Mouse (Mus musculus) embryonic facial prominence, embryonic 12.5 days (tissue): ENCODE data around the gene Zmiz1. TPM values are rescaled to one million over a fixed set of nuclear protein-coding genes. Genes with fewer than 3 reads are reported as not detected.

Experiments used
- ATAC-seq: fragments of 200-750 bp; cut with Nextera tagmentation; 2 replicates; pipeline ENCODE4 v1.8.0; 2017; ENCODE audit not compliant: insufficient number of reproducible peaks, insufficient read depth, low FRiP score, low TSS enrichment
- H3K27ac ChIP-seq: fragments of 300-500 bp; sonication (generic); 2 replicates; pipeline ENCODE4 v1.5.1; 2016; ENCODE audit warnings: mild to moderate bottlenecking
- H3K27me3 ChIP-seq: fragments of 300-500 bp; sonication (generic); 2 replicates; pipeline ENCODE4 v1.6.1; 2016; ENCODE audit warnings: mild to moderate bottlenecking, moderate library complexity
- H3K36me3 ChIP-seq: fragments of 300-500 bp; sonication (generic); 2 replicates; pipeline ENCODE4 v1.6.1; 2016; ENCODE audit warnings: mild to moderate bottlenecking
- H3K4me1 ChIP-seq: fragments of 300-500 bp; sonication (generic); 2 replicates; pipeline ENCODE4 v1.6.1; 2016
- H3K4me2 ChIP-seq: fragments of 300-500 bp; sonication (generic); replicated peaks from 2 replicates; pipeline ENCODE4 v1.6.1; 2016; ENCODE audit warnings: mild to moderate bottlenecking, moderate library complexity
- H3K4me3 ChIP-seq: fragments of 300-500 bp; sonication (generic); 2 replicates; pipeline ENCODE4 v1.5.1; 2016; ENCODE audit warnings: mild to moderate bottlenecking
- H3K9ac ChIP-seq: fragments of 300-500 bp; sonication (generic); 2 replicates; pipeline ENCODE4 v1.6.1; 2016; ENCODE audit warnings: mild to moderate bottlenecking, moderate library complexity
- H3K9me3 ChIP-seq: fragments of 300-500 bp; sonication (generic); 2 replicates; pipeline ENCODE4 v1.6.1; 2016; ENCODE audit warnings: mild to moderate bottlenecking, moderate library complexity
- WGBS: fragments of 180-500 bp; shearing (Covaris S2); methylation state at CpG from one replicate; pipeline ENCODE4 v1.1.7; 2016; 5-methylcytosine and 5-hydroxymethylcytosine counted together
- polyA plus RNA-seq: library from polyadenylated mRNA; unstranded; fragments of >200 nt; fragmentation: Nextera tagmentation; extraction: Ambion mirVana; gene quantifications from 2 replicates; pipeline ENCODE4 v1.2.1, GENCODE M21; 2016

Zmiz1 gene
- polyA plus RNA-seq, 1 experiment from 2014 or later, result 43.8 TPM

GRCm38 (mm10) chr14:25577431-25577830 is 118.4 kb downstream of the Zmiz1 start:
- Histone ChIP-seq H3K27ac (no peak overlapping the region), H3K9me3 (no peaks in the 10 kb centered on the region), H3K4me1 (peaks cover 21% of the 10 kb centered on the region; the same call in 1 of the 2 replicates), H3K36me3 (peaks cover 86% of the 10 kb centered on the region), H3K4me2 (no peak overlapping the region), H3K9ac (no peak overlapping the region), H3K27me3 (no peaks in the 10 kb centered on the region), H3K4me3 (no peak overlapping the region)
- no peak; the same call in 1 of the 2 replicates for ATAC-seq
- WGBS, result 50% methylated on average over 3 of the region's 3 CpGs

- Histone ChIP-seq H3K9ac (no peak overlapping the region), H3K4me2 (no peak overlapping the region), H3K9me3 (no peaks in the 10 kb centered on the region), H3K27me3 (no peaks in the 10 kb centered on the region), H3K36me3 (peaks cover 87% of the 10 kb centered on the region), H3K4me1 (peaks cover 19% of the 10 kb centered on the region), H3K27ac (no peak overlapping the region), H3K4me3 (no peak overlapping the region)
- 78% methylated on average over 7 of the region's 7 CpGs for WGBS
- no peak for ATAC-seq
Measured at GRCm38 (mm10) chr14:25579597-25579996, 120.6 kb downstream of the Zmiz1 start.

GRCm38 (mm10) chr14:25580397-25580796 is 121.4 kb downstream of the Zmiz1 start:
- H3K4me3 ChIP-seq, result no peak overlapping the region
- H3K4me2 ChIP-seq, result no peak overlapping the region
- ATAC-seq, result no peak
- peaks cover 83% of the 10 kb centered on the region for H3K36me3 ChIP-seq
- 53% methylated on average over 1 of the region's 1 CpGs for WGBS
- H3K9ac ChIP-seq, result no peak overlapping the region
- H3K27ac ChIP-seq, result no peak overlapping the region
- H3K9me3 ChIP-seq, result no peaks in the 10 kb centered on the region
- no peaks in the 10 kb centered on the region for H3K27me3 ChIP-seq
- H3K4me1 ChIP-seq, result peaks cover 27% of the 10 kb centered on the region

GRCm38 (mm10) chr14:25582603-25583002 is 123.6 kb downstream of the Zmiz1 start:
- Histone ChIP-seq H3K9me3 (no peaks in the 10 kb centered on the region), H3K4me1 (peaks cover 47% of the 10 kb centered on the region)

GRCm38 (mm10) chr14:25583899-25584298 is 124.9 kb downstream of the Zmiz1 start:
- Histone ChIP-seq H3K9ac (no peak overlapping the region), H3K9me3 (no peaks in the 10 kb centered on the region), H3K27ac (peak overlapping the region; percentile 88; the same call in 1 of the 2 replicates), H3K4me3 (no peak overlapping the region), H3K27me3 (no peaks in the 10 kb centered on the region), H3K4me1 (peaks cover 54% of the 10 kb centered on the region), H3K36me3 (peaks cover 52% of the 10 kb centered on the region), H3K4me2 (no peak overlapping the region)
- 77% methylated on average over 10 of the region's 10 CpGs for WGBS
- ATAC-seq, result no peak

More at GRCm38 (mm10) chr14:25582603-25583002, 123.6 kb downstream of the Zmiz1 start:
- peaks cover 65% of the 10 kb centered on the region for H3K36me3 ChIP-seq
- no peak overlapping the region for H3K27ac ChIP-seq
- H3K27me3 ChIP-seq, result no peaks in the 10 kb centered on the region
- no peak overlapping the region for H3K4me2 ChIP-seq
- no peak for ATAC-seq
- H3K9ac ChIP-seq, result no peak overlapping the region
- H3K4me3 ChIP-seq, result no peak overlapping the region
- WGBS, result 95% methylated on average over 6 of the region's 6 CpGs

GRCm38 (mm10) chr14:25585545-25586301 is 126.7 kb downstream of the Zmiz1 start:
- ATAC-seq, result peak; percentile 53
- 25% methylated on average over 21 of the region's 21 CpGs for WGBS

GRCm38 (mm10) chr14:25586846-25587486 is 128.0 kb downstream of the Zmiz1 start:
- 0 out of 2 replicates have a peak overlapping the region, but pooled peaks have one; percentile 5 for H3K4me2 ChIP-seq
- no peak for ATAC-seq
- H3K9me3 ChIP-seq, result no peaks in the 10 kb centered on the region
- peaks cover 35% of the 10 kb centered on the region for H3K36me3 ChIP-seq
- WGBS, result 34% methylated on average over 10 of the region's 10 CpGs
- peak overlapping the region; percentile 31; the same call in 1 of the 2 replicates for H3K9ac ChIP-seq
- H3K4me1 ChIP-seq, result peaks cover 63% of the 10 kb centered on the region
- no peak overlapping the region for H3K4me3 ChIP-seq
- H3K27me3 ChIP-seq, result no peaks in the 10 kb centered on the region
- H3K27ac ChIP-seq, result peak overlapping the region; percentile 88

More at GRCm38 (mm10) chr14:25585545-25586301, 126.7 kb downstream of the Zmiz1 start:
- Histone ChIP-seq H3K9me3 (no peaks in the 10 kb centered on the region), H3K27me3 (no peaks in the 10 kb centered on the region), H3K4me1 (peaks cover 61% of the 10 kb centered on the region), H3K4me3 (no peak overlapping the region), H3K9ac (0 out of 2 replicates have a peak overlapping the region, but pooled peaks have one; percentile 29), H3K4me2 (no peak overlapping the region), H3K27ac (peak overlapping the region; percentile 88), H3K36me3 (peaks cover 44% of the 10 kb centered on the region)

- Histone ChIP-seq H3K4me3 (no peak overlapping the region), H3K4me2 (peak overlapping the region; percentile 5; the same call in 1 of the 2 replicates), H3K9me3 (no peaks in the 10 kb centered on the region), H3K9ac (peak overlapping the region; percentile 31), H3K27ac (peak overlapping the region; percentile 88), H3K36me3 (peaks cover 30% of the 10 kb centered on the region), H3K27me3 (no peaks in the 10 kb centered on the region), H3K4me1 (peaks cover 68% of the 10 kb centered on the region)
- ATAC-seq, result peak; percentile 30; the same call in 1 of the 2 replicates
- 10% methylated on average over 6 of the region's 6 CpGs for WGBS
Measured at GRCm38 (mm10) chr14:25587487-25588001, 128.6 kb downstream of the Zmiz1 start.

GRCm38 (mm10) chr14:25588156-25588555 is 129.2 kb downstream of the Zmiz1 start:
- H3K4me3 ChIP-seq, result no peak overlapping the region
- 0 out of 2 replicates have a peak overlapping the region, but pooled peaks have one; percentile 5 for H3K4me2 ChIP-seq
- no peak for ATAC-seq
- 17% methylated on average over 2 of the region's 2 CpGs for WGBS
- peaks cover 26% of the 10 kb centered on the region for H3K36me3 ChIP-seq
- no peaks in the 10 kb centered on the region for H3K9me3 ChIP-seq
- H3K9ac ChIP-seq, result peak overlapping the region; percentile 31
- peak overlapping the region; percentile 88 for H3K27ac ChIP-seq
- peaks cover 71% of the 10 kb centered on the region for H3K4me1 ChIP-seq
- no peaks in the 10 kb centered on the region for H3K27me3 ChIP-seq

- Histone ChIP-seq H3K27me3 (no peaks in the 10 kb centered on the region), H3K36me3 (peaks cover 23% of the 10 kb centered on the region), H3K9me3 (no peaks in the 10 kb centered on the region), H3K4me3 (no peak overlapping the region), H3K4me1 (peaks cover 75% of the 10 kb centered on the region), H3K27ac (peak overlapping the region; percentile 88; the same call in 1 of the 2 replicates), H3K9ac (no peak overlapping the region), H3K4me2 (no peak overlapping the region)
- ATAC-seq, result no peak
- WGBS, result 59% methylated on average over 16 of the region's 16 CpGs
Measured at GRCm38 (mm10) chr14:25588946-25589937, 130.3 kb downstream of the Zmiz1 start.

GRCm38 (mm10) chr14:25591000-25591399 is 132.0 kb downstream of the Zmiz1 start:
- H3K4me2 ChIP-seq, result no peak overlapping the region
- peaks cover 19% of the 10 kb centered on the region; the same call in 1 of the 2 replicates for H3K36me3 ChIP-seq
- WGBS, result 73% methylated on average over 5 of the region's 5 CpGs
- H3K4me1 ChIP-seq, result peaks cover 71% of the 10 kb centered on the region
- H3K9ac ChIP-seq, result no peak overlapping the region
- H3K27me3 ChIP-seq, result no peaks in the 10 kb centered on the region
- H3K9me3 ChIP-seq, result no peaks in the 10 kb centered on the region
- H3K27ac ChIP-seq, result no peak overlapping the region
- no peak for ATAC-seq
- H3K4me3 ChIP-seq, result no peak overlapping the region
